Comparison of ENCODE assay signal across 18 mouse cellular contexts in genomic region chr1:22632551-22632950, GRCm38 (mm10).
"Had no signal": no experiment of that assay in that cellular context is flagged by ENCODE, and none has a peak within 500 bp of the region (broad histone marks: within the 10 kb centered on the region; RNA-seq: fewer than 3 reads in every experiment).

No protein-coding gene starts in this region.

- H3K4me2 ChIP-seq: kidney, embryonic 15.5 days; liver, embryonic 13.5 days; midbrain, embryonic 11.5 days; neural tube, embryonic 12.5 days; neural tube, embryonic 15.5 days; stomach, embryonic 15.5 days had no signal

- DNase-seq: kidney, postnatal 10 days; kidney, postnatal 36 days; layer of hippocampus, postnatal 36 days; liver, embryonic 13.5 days; lung, adult 2 months; lung, postnatal 14 days; lung, postnatal 4 days; midbrain, embryonic 14.5 days; right cerebral cortex, adult 18-20 months; right cerebral cortex, postnatal 14 days; right cerebral cortex, postnatal 4 days; thymus, postnatal 25 days had no signal

- H3K36me3 ChIP-seq: kidney, embryonic 15.5 days; liver, embryonic 13.5 days; neural tube, embryonic 12.5 days; neural tube, embryonic 15.5 days; stomach, embryonic 15.5 days had no signal

- H3K27me3 ChIP-seq: kidney, embryonic 15.5 days; liver, embryonic 13.5 days; neural tube, embryonic 12.5 days; neural tube, embryonic 15.5 days; stomach, embryonic 15.5 days had no signal

- H3K4me1 ChIP-seq: kidney, embryonic 15.5 days; liver, embryonic 13.5 days; neural tube, embryonic 12.5 days; neural tube, embryonic 15.5 days; stomach, embryonic 15.5 days had no signal

- H3K4me3 ChIP-seq: kidney, embryonic 15.5 days; left cerebral cortex, adult 2 months; liver, embryonic 13.5 days; neural tube, embryonic 12.5 days; neural tube, embryonic 15.5 days; stomach, embryonic 15.5 days had no signal

- H3K9me3 ChIP-seq: kidney, embryonic 15.5 days; liver, embryonic 13.5 days; neural tube, embryonic 12.5 days; neural tube, embryonic 15.5 days; stomach, embryonic 15.5 days had no signal

- H3K9ac ChIP-seq: kidney, embryonic 15.5 days; liver, embryonic 13.5 days; neural tube, embryonic 12.5 days; neural tube, embryonic 15.5 days; stomach, embryonic 15.5 days had no signal

- H3K27ac ChIP-seq: kidney, embryonic 15.5 days; left cerebral cortex, adult 2 months; liver, embryonic 13.5 days; neural tube, embryonic 12.5 days; neural tube, embryonic 15.5 days; stomach, embryonic 15.5 days had no signal
